Mouse (Mus musculus): ENCODE data around the gene Arl4d.
"Not testable (repeated sequence)": the region's sequence is repeated elsewhere in the genome, so short reads cannot be mapped to it uniquely, and the experiment has no call there.

The Arl4d gene

DNA sequence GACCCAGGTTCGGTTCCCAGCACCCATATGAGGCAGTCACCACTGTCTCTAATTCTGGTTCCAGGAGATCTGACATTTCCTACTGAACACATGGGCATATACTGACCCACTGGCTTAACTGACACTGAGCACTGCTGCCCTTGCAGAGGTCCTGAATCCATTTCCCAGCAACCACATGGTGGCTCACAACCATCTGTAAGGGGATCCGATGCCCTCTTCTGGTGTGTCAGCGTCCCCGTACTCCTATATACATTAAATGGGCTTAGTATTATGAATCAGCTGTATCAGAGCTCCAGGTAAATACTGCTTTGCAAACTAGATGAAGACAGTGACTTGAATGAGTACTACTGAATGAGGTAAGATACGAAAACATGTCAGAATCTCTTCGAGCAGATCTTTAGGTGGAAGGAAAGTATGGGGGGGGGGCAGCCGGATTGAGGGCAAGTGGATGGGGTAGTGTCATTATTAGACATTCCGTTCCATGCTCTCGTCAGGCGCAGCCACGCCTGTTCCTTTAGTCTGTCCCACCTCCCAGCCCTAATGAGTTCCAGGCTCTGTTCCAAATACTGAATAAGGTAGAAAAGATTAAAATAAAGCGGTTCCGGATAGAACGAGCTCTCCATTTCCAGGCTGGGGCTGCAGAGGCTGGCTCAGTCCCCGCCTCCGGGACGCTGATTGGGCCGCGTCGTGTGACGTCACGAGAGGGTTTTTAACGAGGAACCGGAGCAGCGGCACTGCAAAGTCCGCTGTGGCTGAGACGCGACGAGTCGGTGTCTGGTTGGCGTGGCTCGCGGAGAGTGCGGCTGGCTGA lies at the start of gene Arl4d:
Arl4d (plus strand) TSS at position 717 of the 811 bp plus-strand sequence.
- peak; percentile 90 for DNase-seq (ENCODE audit: low spot score)

DNA sequence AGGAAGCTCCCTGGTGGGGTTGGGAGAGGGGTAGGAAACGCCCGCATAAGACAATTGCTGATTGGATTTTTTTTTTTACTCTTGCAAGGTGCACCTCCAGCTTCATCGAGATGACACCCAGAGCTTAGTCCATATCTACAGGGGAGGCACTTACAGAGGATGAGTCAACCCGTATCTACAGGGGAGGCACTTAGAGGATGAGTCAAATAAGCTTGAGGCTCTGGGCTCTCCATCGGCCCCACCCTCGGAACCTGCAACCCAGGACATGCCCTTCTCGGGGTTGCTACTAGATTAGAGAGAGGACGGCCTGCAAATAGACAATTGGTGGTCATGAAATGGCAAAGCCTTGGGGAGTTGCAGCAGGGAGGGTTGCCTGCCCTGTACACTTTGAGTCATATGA lies 49.2 kb upstream of the Arl4d start:
- no peak for DNase-seq (ENCODE audit: low spot score)

DNA sequence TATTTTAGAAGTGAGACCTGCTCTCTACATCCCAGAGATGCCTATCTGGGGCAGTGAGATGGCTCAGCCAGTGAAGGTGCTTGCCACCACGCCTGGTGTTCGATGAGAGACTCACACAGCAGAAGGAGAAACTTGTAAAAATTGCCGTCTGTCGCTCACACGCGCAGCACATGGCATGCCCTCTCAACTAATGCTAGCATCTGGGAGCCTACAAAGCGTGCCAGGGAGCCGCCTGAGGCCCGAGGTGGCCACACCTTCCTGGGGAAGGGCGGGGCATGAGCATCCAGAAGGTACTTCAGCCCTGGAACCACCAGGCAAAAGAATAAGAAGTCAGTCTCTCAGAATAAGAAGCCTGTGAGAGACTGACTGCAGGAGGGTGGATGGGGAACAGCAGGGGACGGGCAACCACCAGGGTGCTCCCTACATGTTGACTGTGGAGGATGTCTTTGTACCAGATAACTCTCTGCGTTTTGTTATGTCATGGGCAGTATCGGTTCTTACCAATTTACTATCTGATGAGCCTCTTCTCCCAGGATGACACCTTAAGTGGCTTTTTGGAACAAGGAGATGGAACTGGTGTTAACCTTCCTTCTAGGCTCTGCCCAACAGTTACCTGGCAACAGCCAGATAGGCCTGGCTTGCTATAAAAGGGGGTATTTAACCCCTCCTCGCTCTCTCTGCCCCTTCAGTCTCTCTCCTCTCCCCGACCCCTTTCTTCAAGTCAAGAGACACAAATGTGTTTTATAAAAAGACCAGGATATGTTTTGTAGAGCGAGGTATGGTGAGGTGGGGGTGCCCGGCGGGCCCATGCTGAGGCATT lies 48.2 kb upstream of the Arl4d start:
- DNase-seq (ENCODE audit: low spot score) = no peak

DNA sequence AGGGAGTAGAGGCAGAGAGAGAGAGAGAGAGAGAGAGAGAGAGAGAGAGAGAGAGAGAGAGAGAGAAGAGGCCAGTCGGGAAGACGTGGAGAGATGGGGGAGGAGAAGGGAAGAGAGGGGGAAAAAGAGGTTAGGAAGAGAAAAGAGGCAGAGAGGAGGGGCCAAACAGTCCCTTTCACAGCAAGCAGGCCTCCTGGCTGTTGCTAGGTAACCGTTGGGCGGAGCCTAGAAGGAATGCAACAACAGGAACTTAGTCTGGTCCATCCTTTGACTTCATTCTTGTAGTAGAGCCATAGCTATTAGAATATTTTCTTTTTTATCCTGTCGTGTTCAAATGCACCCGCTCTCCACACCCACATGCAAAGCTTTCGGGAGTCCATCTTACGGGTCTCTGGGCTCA lies 47.5 kb upstream of the Arl4d start:
- peak; percentile 50 for DNase-seq (ENCODE audit: low spot score)

DNA sequence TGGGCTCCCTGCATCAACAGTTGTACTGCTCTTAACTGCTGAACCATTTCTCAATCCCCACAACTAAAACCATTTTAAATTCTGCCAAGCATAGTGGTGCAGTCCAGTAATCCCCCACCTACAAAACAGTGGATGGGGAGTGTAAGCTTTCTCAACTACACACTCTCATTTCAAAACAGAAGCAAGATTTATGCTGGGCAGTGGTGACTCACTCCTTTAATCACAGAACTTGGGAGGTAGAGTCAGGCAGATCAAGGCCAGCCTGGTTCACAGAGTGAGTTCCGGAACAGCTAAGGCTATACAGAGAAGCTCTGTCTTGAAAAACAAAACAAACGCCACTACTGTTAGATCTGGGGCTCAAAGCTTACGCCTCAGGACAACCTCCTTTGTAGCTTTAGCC lies 46.7 kb upstream of the Arl4d start:
- DNase-seq (ENCODE audit: low spot score) = no peak

DNA sequence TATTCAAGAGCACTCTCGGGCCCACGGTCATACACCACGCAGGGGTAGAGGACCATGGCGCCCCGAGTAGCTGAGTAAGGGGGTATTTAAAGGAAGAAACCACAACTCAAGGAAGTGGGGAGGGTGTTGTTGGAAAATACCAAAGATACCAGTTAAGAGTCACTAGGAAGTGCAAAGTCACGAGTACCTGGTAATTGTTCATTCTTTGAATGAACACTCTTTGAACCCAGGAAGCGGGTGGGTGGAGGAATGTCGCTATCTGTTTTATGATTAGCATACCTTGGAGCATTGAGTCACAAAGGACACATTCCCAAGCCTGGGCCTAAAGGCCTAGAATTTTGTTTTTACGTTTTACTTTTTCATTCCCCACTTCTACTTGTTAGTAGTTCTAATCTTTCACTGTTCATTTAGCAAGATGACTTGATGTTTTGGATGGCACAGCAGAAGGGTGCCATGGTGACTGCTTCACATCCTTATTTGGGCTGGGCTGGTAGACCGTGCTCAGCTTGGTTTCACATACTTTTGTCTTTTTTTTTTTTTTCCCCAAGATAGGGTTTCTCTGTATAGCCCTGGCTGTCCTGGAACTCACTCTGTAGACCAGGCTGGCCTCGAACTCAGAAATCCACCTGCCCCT lies 45.2 kb upstream of the Arl4d start:
- DNase-seq (ENCODE audit: low spot score) = not testable (repeated sequence)

DNA sequence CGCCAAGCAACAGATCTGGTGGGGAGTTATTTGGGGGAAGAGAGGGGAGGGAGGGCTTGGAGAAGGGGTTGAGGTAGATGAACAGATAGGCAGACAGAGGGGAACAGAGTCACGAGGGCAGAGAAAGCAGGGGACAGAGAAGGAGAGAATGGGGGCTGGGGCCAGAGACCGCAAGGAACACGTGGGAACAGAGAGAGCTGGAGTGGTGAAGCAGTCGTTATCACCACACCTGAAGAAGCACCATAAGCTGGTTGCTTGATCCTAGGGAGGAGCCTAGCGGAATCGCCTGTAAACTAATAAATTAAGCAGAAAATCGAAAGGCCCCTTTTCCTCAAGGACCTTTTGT lies 38.7 kb upstream of the Arl4d start:
- DNase-seq (ENCODE audit: low spot score) = no peak

DNA sequence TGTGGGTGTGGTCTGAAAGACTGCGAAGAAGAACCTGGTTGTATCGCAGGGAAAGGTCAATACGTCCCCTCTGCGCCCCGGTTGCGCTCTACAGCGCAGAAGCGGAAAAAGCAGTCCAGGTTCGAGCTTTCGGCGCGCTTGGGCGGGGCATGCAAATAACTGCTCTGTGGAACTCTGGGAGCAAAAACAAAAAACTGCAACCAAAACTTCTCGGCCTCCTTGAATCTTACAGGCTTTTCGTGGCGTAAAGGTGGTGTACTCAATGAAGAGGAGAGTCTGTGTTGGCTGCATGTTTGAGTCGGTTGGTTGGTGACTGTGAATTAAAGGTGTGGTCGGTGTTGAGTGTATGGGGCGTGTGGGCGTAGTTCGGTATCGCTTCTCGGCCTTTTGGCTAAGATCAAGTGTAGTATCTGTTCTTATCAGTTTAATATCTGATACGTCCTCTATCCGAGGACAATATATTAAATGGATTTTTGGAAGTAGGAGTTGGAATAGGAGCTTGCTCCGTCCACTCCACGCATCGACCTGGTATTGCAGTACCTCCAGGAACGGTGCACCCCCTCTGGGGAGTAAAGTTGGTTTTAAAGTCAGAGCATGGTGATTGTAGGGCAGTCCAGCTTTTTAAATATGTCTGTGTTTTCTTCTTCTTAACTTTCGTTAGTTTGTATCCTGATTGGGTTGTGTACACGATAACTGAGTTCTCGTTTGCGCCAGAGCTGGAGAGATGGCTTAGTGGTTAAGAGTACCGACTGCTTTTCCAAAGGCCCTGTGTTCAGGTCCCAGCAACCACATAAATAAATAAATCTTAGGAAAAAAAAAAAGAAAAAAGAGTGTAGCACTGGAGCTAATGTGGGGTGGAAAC lies 38.1 kb upstream of the Arl4d start, which contains the start of gene Rdm1:
Rdm1 (plus strand) TSS at position 201 of the 862 bp plus-strand sequence.
- DNase-seq (ENCODE audit: low spot score) = peak; percentile 78

DNA sequence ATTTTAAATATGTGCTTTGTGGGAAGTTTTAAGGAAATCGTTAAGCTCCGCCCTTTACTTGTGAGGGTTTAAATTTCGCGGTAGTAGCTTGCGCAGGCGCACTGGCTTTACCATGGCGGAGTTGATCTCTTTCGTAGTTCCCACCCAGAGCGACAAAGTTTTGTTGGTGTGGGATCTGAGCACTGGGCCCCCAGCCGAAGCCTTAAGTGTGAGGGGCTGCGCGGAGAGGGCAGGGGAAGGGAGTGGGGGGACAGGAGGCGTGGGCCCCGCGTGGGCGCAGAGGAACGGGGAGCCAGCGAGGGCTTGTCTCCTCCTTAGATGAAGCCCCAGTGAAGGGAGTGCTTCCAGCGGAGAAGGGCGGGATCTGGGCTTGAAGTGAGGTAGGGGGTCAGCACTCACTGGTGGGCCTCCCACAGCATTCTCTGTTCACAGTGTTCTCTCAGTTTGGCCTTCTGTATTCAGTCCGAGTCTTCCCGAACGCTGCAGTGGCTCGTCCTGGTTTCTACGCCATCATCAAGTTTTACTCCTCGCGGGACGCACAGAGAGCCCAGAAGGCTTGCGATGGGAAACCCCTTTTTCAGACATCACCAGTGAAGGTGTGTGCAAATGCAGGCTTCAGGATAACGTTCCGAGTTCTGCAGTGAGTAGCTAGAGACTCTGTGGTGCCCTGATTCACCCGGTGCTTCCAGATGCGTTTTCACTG lies 37.3 kb upstream of the Arl4d start:
- DNase-seq (ENCODE audit: low spot score) = peak; percentile 74

DNA sequence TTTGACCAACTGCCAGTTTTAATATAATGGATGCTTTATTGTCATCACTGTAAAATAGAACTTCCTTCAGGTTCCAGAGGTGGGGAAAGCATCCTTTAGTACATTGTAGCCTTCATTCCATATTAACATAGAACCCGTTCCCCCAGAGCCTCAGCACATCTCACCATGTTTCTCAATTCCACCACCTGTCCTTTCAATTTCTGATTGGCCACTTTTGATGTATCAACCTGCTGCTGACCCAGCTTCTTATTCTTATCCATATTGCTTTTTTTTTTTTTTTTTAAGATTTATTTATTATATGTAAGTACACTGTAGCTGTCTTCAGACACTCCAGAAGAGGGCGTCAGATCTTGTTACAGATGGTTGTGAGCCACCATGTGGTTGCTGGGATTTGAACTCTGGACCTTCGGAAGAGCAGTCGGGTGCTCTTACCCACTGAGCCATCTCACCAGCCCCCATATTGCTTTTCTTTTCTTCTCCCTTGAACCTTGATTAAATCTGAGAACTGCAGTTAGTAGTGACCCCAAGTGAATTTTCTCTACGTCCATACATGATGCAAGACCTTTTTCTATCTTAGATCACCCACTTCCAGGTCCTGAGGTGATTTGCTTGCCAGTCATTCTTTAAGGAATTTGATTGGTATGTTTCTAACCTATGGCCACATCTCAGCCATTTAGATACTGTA lies 36.5 kb upstream of the Arl4d start:
- not testable (repeated sequence) for DNase-seq (ENCODE audit: low spot score)

DNA sequence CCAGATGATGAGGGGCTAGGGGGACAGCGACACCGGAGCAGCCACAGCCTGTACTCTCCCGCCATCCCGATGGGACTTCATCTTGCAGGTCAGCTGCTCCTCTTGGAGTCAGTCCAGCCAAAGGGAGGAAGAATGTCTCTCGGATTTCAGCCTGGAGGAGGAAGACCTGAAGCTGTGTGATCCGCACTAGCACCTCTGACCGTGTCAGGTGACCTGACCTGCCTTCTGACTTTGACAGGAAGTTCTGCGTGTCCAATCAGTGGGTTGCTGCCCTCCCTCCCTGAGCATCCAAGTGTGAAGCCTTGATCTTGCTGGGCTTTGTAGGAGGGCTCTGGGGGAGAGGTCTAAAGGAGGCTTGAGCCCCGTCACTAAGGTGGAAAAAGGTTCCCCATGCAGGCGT lies 29.7 kb upstream of the Arl4d start:
- no peak for DNase-seq (ENCODE audit: low spot score)

DNA sequence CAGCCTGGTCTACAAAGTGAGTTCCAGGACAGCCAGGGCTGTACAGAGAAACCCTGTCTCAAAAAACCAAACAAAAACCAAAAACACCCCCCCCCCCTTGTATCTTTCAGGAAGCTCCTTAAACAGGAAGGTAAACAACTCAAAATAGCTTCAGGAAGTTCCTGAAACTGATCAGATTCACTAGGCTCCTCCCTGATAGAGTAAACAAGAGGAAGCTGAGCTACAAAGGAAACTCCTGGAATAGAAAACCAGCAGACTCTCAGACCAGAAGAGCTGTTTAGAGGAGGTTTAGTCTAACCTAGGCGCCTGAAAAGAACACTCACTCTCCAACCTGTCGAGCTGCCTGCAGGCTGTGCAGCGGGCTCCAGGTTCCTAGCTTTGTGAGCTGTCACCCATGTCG lies 25.6 kb upstream of the Arl4d start:
- DNase-seq (ENCODE audit: low spot score) = no peak

DNA sequence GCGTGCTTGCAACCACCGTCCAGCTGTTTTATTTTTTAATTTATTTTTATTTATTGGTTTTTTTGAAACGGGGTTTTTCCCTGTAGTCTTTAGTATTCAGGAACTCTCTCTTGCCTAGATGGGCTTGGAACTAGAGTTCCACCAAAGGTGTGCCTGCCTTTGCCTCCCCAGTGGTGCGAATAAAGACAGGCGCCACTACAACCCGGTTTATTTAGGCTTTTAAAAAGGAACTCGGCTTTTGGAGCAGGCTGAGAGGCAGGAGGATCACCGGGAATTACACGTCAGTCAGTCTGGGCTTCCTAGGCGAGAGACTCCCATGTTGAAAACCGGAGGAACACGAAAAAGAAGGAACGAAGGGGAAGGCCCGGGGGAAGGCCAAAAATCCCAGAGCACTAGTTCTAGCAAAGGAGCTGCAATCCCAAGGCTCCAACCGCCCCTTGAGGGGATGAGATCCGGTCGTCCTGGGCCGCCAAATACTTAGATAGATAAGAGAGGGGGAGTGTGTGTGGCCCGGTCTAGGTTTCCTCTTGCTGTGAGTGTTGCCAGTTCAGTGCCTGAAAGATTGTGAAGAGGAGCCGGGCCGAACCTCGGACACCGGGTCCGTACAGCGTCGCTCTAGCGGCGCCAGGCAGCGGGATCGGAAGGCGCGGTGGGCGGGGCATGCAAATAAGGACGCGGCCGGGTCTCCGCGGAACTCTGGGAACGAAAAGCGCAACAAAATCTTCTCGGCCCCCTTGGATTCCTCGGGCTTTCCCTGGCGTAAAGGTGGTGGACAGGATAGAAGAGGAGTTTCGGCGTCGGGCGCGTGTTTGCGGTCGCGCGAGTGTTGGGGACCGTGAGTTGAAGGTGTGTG lies 24.3 kb upstream of the Arl4d start:
- DNase-seq (ENCODE audit: low spot score) = peak; percentile 70

DNA sequence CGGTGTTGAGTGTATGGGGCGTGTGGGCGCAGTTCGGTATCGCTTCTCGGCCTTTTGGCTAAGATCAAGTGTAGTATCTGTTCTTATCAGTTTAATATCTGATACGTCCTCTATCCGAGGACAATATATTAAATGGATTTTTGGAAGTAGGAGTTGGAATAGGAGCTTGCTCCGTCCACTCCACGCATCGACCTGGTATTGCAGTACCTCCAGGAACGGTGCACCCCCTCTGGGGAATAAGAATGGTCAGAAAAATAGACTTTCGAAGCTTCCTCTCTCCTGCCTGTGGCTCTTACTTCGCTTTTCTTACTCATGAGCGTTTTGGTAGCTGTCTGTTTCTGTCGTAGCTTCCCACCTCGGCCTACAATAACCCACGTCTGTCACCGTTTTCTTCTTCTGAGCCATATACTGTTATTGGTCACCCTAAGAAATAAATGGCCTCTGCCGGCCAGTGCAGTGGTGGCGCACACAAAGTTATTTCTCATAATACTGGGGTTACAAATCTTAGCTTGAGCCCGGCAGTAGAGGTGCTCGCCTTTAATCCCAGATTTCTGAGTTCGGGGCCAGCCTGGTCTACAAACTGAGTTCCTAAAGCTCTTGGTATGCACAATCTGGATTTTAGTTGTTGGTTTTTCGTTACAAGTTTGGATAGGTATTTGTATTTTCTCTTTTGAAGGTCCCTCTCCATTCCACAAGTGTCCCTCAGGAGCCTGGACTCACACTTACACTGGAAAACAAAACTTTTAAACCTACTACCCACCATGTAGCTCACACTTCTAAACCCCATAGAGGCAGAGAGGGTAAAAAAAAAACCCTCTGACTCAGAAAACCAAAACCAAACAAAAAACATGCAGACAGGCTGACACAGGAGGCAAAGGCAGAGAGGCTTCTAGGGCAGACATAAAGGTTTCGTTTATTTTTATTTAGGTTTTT lies 23.4 kb upstream of the Arl4d start:
- not testable (repeated sequence) for DNase-seq (ENCODE audit: low spot score)

DNA sequence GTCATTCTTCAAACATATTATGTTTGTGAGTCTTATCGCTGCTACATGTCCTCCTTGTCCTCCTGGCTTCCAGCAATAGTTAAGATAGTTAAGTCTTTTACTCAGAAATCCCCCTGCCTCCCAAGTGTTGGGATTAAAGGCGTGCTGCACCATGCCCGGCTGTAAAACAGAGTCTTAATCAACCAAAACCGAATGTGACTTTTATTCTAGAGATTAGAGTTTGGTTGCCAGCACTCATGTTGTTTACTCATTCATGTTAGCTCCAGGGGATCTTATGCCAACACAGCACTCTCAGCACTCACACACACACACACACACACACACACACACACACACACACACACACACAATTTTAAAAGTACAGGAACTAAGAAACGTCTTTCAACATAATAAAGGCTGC lies 22.4 kb upstream of the Arl4d start:
- DNase-seq (ENCODE audit: low spot score) = no peak

DNA sequence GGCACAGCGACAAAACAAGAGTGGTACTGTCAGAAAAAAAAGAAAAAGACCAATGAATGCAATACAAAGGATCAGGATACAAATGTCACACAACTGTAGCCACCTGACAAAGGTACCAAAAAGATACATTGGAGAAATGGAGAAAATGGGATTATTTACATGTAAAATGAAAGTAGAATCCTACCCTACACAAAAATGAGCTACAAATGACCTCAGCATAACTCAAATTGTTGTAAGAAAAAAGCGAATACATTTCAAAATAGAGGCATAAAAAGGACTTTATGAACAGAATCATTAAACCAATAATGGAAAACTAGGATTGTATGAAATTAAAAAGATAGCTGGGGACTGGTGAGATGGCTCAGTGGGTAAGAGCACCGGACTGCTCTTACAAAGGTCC lies 20.8 kb upstream of the Arl4d start:
- no peak for DNase-seq (ENCODE audit: low spot score)

DNA sequence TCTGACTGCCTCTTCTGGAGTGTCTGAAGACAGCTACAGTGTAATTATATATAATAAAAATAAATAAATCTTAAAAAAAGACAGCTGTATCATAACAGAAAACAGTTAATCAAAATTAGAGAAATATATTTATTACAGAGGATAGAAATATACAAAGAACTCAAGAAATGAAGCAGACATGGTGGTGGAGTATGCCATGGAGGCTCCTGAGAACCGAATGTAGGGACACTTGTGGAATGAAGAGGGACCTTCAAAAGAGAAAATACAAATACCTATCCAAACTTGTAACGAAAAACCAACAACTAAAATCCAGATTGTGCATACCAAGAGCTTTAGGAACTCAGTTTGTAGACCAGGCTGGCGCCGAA lies 20.3 kb upstream of the Arl4d start:
- not testable (repeated sequence) for DNase-seq (ENCODE audit: low spot score)

DNA sequence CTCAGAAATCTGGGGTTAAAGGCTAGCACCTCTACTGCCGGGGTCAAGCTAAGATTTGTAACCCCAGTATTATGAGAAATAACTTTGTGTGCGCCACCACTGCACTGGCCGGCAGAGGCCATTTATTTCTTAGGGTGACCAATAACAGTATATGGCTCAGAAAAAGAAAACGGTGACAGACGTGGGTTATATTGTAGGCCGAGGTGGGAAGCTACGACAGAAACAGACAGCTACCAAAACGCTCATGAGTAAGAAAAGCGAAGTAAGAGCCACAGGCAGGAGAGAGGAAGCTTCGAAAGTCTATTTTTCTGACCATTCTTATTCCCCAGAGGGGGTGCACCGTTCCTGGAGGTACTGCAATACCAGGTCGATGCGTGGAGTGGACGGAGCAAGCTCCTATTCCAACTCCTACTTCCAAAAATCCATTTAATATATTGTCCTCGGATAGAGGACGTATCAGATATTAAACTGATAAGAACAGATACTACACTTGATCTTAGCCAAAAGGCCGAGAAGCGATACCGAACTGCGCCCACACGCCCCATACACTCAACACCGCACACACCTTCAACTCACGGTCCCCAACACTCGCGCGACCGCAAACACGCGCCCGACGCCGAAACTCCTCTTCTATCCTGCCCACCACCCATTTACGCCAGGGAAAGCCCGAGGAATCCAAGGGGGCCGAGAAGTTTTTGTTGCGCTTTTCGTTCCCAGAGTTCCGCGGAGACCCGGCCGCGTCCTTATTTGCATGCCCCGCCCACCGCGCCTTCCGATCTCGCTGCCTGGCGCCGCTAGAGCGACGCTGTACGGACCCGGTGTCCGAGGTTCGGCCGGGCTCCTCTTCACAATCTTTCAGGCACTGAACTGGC lies 19.7 kb upstream of the Arl4d start:
- peak; percentile 44 for DNase-seq (ENCODE audit: low spot score)

All from ovary, adult 18-20 months (tissue).